Mouse (Mus musculus) midbrain, embryonic 10.5 days (tissue): ENCODE measurements at regions not wholly inside any gene's neighbourhood (a gene's known extent, or its start where the extent isn't known, plus 50 kb on each side); places are given as distances from the start of the nearest gene placed in this dataset.
A peak's percentile ranks its signal among the peaks of the same experiment; 100 is the strongest.

Experiments
- DNase-seq: peaks from one replicate; pipeline ENCODE4 v3.0.0-alpha.2; 2017; ENCODE audit warnings: low spot score
- H3K27ac ChIP-seq: fragments of 300-500 bp; sonication (generic); replicated peaks from 2 replicates; pipeline ENCODE4 v1.5.1; 2016; ENCODE audit warnings: mild to moderate bottlenecking
- H3K27me3 ChIP-seq: fragments of 300-500 bp; sonication (generic); 2 replicates; pipeline ENCODE4 v1.6.1; 2016; ENCODE audit warnings: low read depth, mild to moderate bottlenecking; ENCODE audit not compliant: poor library complexity, severe bottlenecking
- H3K36me3 ChIP-seq: fragments of 300-500 bp; sonication (generic); 2 replicates; pipeline ENCODE4 v1.6.1; 2016; ENCODE audit warnings: mild to moderate bottlenecking, moderate library complexity
- H3K4me1 ChIP-seq: fragments of 300-500 bp; sonication (generic); 2 replicates; pipeline ENCODE4 v1.6.1; 2016
- H3K4me3 ChIP-seq: fragments of 300-500 bp; sonication (generic); 2 replicates; pipeline ENCODE4 v1.5.1; 2016; ENCODE audit warnings: mild to moderate bottlenecking, moderate library complexity
- H3K9me3 ChIP-seq: fragments of 300-500 bp; sonication (generic); replicated peaks from 2 replicates; pipeline ENCODE4 v1.6.1; 2016; ENCODE audit warnings: mild to moderate bottlenecking
- WGBS: fragments of 180-500 bp; shearing (Covaris S2); methylation state at CpG from one replicate; pipeline ENCODE4 v1.1.7; 2016; 5-methylcytosine and 5-hydroxymethylcytosine counted together

- WGBS, result 87% methylated on average over 7 of the region's 7 CpGs
- Histone ChIP-seq H3K36me3 (no peaks in the 10 kb centered on the region), H3K9me3 (no peaks in the 10 kb centered on the region), H3K27ac (no peak overlapping the region; the same call in 1 of the 2 replicates), H3K4me1 (no peaks in the 10 kb centered on the region), H3K27me3 (no peaks in the 10 kb centered on the region), H3K4me3 (no peak overlapping the region)
- no peak for DNase-seq
Observed at GRCm38 (mm10) chr7:145094134-145094526, 113.8 kb downstream of the 1810010D01Rik start.

DNA sequence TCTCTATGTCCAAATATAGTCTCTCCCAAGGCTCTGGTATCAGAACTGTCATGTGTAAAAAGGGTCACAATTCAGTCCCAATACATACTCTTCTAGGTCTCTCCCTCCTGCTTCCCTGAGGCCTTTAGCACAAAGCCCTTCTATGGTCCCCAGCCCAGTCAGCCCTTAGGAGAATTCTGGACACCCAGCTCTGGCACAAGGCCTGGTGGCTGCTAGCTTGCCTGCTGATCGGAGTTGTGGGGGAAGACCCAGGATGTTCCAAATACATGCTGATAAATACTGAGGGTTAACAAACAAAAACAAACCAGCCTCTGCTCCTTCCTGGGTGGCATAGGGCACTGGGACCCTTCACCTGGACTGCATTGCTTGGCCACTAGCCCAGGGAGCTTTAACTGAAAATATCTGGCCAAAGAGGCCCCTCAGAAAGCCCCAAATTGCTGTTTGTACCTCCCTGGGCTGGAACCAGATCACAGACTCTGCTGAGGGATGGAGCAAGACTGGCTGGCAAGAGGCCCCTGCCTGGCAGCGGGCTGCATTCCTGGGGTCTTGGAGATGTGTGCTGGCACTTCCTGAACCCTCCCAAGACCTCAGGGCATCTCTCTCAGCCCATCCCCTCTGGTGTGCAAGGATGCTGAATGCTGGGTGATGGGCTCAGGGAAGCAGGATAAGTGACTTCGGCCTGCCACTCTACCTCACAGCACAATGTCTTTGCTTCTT is 114.3 kb downstream of the 1810010D01Rik start:
- no peaks in the 10 kb centered on the region for H3K9me3 ChIP-seq
- 87% methylated on average over 3 of the region's 3 CpGs for WGBS
- no peak for DNase-seq
- H3K4me3 ChIP-seq, result no peak overlapping the region
- no peaks in the 10 kb centered on the region for H3K4me1 ChIP-seq
- peak overlapping the region; percentile 42; the same call in 1 of the 2 replicates for H3K27ac ChIP-seq
- H3K27me3 ChIP-seq, result no peaks in the 10 kb centered on the region
- no peaks in the 10 kb centered on the region for H3K36me3 ChIP-seq

DNA sequence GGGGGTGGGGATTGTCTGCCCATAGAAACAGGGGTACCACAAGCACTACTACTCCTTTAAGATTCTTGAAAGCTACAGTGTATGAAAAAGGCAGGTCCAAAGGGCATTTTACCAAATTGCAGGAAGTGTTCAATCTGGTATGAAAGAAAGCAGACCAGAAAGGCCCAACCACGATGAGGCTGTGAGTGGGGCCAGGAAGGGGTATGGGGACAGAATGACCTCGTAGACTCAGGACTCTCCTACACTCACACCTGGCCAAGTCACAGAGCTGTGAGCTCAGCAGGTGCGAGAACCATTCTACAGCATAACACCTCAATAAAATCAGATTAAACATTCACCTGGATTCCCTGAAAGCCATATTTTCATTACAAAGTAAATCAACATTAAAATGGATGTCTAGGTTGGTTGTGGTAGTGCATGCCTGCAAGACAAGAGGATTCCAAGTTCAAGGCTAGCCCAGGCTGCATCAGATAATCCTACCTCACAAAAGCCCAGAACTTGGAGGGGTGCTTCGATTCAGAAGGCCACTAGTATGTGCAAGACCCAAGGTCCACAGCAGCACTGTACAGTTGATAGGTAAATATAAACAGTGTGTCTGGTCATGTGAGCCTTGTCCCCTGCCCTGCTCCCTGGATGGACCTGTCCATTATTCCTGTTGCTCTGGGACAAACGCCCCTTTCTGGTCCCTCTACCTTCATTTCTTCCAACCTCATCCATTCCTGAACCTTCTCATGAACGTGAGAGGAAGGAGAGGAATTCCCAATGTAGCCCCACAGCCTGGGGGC is 115.3 kb downstream of the 1810010D01Rik start:
- no peak overlapping the region for H3K4me3 ChIP-seq
- whole genome bisulfite sequencing, result 85% methylated on average over 6 of the region's 6 CpGs
- no peak for DNase-seq
- H3K27me3 ChIP-seq, result no peaks in the 10 kb centered on the region
- no peaks in the 10 kb centered on the region for H3K36me3 ChIP-seq
- H3K27ac ChIP-seq, result no peak overlapping the region
- no peaks in the 10 kb centered on the region for H3K9me3 ChIP-seq
- H3K4me1 ChIP-seq, result no peaks in the 10 kb centered on the region

DNA sequence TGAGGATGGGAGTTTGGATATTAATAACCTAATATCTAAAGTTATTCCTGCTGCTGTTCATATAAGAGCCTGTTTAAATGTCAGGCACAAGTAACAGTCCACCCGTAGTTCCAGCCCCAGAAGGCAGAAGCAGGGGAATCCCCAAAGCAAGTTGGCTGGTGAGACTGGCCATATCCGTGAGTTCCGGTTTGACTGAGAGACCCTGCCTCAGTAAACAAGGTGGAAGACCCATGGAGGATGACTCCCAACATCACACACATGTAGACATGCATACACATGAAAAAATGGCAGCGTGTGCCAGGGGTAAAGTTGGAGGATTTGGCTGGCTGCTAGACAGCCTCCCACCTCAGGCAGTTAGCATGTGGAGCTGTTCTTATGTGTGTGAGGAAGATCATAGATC is 117.1 kb downstream of the 1810010D01Rik start:
- no peaks in the 10 kb centered on the region for H3K9me3 ChIP-seq
- H3K4me1 ChIP-seq, result no peaks in the 10 kb centered on the region
- 91% methylated on average over 4 of the region's 4 CpGs for WGBS
- DNase-seq, result no peak
- H3K4me3 ChIP-seq, result no peak overlapping the region
- H3K27me3 ChIP-seq, result no peaks in the 10 kb centered on the region
- H3K36me3 ChIP-seq, result no peaks in the 10 kb centered on the region
- H3K27ac ChIP-seq, result no peak overlapping the region

- Histone ChIP-seq H3K27me3 (no peaks in the 10 kb centered on the region), H3K4me3 (no peak overlapping the region), H3K4me1 (no peaks in the 10 kb centered on the region), H3K36me3 (no peaks in the 10 kb centered on the region), H3K27ac (no peak overlapping the region), H3K9me3 (0 out of 2 replicates have a peak, but pooled peaks cover 6% of the 10 kb centered on the region)
- DNase-seq, result no peak
- 86% methylated on average over 3 of the region's 3 CpGs for WGBS
Observed at GRCm38 (mm10) chr7:145089315-145089721, 118.6 kb downstream of the 1810010D01Rik start.

- 86% methylated on average over 3 of the region's 3 CpGs for WGBS
- Histone ChIP-seq H3K9me3 (0 out of 2 replicates have a peak, but pooled peaks cover 6% of the 10 kb centered on the region), H3K36me3 (no peaks in the 10 kb centered on the region), H3K4me3 (no peak overlapping the region), H3K27me3 (no peaks in the 10 kb centered on the region), H3K4me1 (no peaks in the 10 kb centered on the region), H3K27ac (no peak overlapping the region)
- no peak for DNase-seq
Observed at GRCm38 (mm10) chr7:145088655-145089054, 119.3 kb downstream of the 1810010D01Rik start.

DNA sequence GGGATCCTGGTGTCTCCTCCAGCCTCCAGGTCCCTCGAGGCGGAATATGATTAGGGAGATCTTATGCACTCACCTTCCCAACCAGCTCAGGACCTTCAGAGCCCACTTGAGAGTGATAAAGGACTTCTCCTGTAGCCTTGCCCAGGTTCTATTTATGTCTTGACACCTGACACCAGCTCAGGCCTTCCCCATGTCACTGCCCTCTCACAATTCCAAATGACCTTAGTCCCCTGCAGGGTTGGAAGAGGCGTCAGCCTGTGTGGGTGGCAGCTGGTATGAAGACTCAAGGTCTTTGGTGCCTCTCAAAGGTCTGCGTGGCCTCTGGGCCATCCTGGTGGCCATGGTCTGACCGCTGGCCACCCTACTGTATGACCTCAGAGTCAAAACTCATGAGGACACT is 120.1 kb downstream of the 1810010D01Rik start:
- no peaks in the 10 kb centered on the region for H3K36me3 ChIP-seq
- no peak overlapping the region for H3K4me3 ChIP-seq
- DNase-seq, result no peak
- H3K27ac ChIP-seq, result no peak overlapping the region
- 0 out of 2 replicates have a peak, but pooled peaks cover 6% of the 10 kb centered on the region for H3K9me3 ChIP-seq
- WGBS, result 84% methylated on average over 5 of the region's 5 CpGs
- H3K27me3 ChIP-seq, result no peaks in the 10 kb centered on the region
- no peaks in the 10 kb centered on the region for H3K4me1 ChIP-seq

GRCm38 (mm10) chr7:145082917-145083752 is 124.8 kb downstream of the 1810010D01Rik start:
- DNase-seq, result no peak

DNA sequence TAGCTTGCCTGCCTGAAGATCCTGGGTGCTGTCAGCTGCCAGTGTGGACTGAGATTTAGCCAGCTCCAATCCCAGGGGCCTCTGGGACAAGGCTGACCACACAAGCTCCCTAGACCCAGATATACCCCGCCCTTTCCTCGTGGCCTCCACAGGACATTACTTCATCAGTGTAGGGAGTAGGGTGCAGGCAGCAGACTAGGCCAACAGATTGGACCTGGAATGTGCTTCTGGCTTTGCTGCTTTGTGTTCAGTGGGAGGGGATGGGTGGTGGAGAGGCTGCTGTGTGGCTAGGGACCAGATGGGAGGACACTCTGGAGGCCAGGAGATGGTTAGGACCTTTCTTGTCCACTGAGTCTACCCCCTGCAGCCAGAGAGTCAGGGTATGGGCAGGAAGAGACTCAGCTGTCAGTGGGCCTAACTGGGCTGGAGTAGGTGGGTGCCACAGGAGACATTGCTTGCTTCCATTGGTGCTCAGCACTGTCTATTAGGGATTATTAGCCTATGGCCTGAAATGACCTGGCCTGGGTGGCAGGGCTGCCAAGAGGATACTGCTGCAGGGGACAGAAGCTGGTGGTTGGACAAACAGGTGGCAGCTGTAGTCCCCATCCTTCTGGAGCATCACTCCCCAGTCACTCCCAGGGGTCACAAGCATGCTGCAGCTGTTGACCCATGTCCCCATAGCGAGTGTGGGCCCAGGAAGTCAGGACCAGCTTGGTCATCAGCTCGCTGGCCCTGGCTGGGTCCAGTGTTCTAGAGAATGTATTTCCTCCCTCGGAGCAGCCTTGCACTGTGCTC is 132.5 kb upstream of the Ccnd1 start:
- Histone ChIP-seq H3K36me3 (no peaks in the 10 kb centered on the region), H3K27ac (no peak overlapping the region), H3K9me3 (no peaks in the 10 kb centered on the region), H3K27me3 (no peaks in the 10 kb centered on the region), H3K4me3 (no peak overlapping the region), H3K4me1 (0 out of 2 replicates have a peak, but pooled peaks cover 4% of the 10 kb centered on the region)
- WGBS, result 83% methylated on average over 5 of the region's 5 CpGs
- DNase-seq, result no peak

More at GRCm38 (mm10) chr7:145082917-145083752, 124.8 kb downstream of the 1810010D01Rik start:
- Histone ChIP-seq H3K4me3 (no peak overlapping the region), H3K9me3 (0 out of 2 replicates have a peak, but pooled peaks cover 6% of the 10 kb centered on the region), H3K4me1 (peaks cover 6% of the 10 kb centered on the region; the same call in 1 of the 2 replicates), H3K27me3 (no peaks in the 10 kb centered on the region), H3K27ac (no peak overlapping the region), H3K36me3 (no peaks in the 10 kb centered on the region)
- WGBS, result 80% methylated on average over 9 of the region's 9 CpGs

- DNase-seq, result no peak
- Histone ChIP-seq H3K36me3 (no peaks in the 10 kb centered on the region), H3K4me1 (0 out of 2 replicates have a peak, but pooled peaks cover 5% of the 10 kb centered on the region), H3K27me3 (no peaks in the 10 kb centered on the region), H3K27ac (no peak overlapping the region), H3K4me3 (no peak overlapping the region), H3K9me3 (no peaks in the 10 kb centered on the region)
- WGBS, result 63% methylated on average over 2 of the region's 2 CpGs
Observed at GRCm38 (mm10) chr7:145071533-145071932, 131.8 kb upstream of the Ccnd1 start.

GRCm38 (mm10) chr7:145067366-145067765 is 127.6 kb upstream of the Ccnd1 start:
- H3K36me3 ChIP-seq, result no peaks in the 10 kb centered on the region
- H3K4me3 ChIP-seq, result no peak overlapping the region
- 0 out of 2 replicates have a peak, but pooled peaks cover 5% of the 10 kb centered on the region for H3K4me1 ChIP-seq
- no peak for DNase-seq
- 64% methylated on average over 3 of the region's 3 CpGs for WGBS
- no peaks in the 10 kb centered on the region for H3K27me3 ChIP-seq
- H3K9me3 ChIP-seq, result no peaks in the 10 kb centered on the region
- H3K27ac ChIP-seq, result peak overlapping the region; percentile 40; the same call in 1 of the 2 replicates

- Histone ChIP-seq H3K36me3 (no peaks in the 10 kb centered on the region), H3K4me3 (no peak overlapping the region), H3K4me1 (no peaks in the 10 kb centered on the region), H3K27ac (no peak overlapping the region), H3K9me3 (no peaks in the 10 kb centered on the region; the same call in 1 of the 2 replicates), H3K27me3 (no peaks in the 10 kb centered on the region)
- DNase-seq, result no peak
- 72% methylated on average over 7 of the region's 7 CpGs for WGBS
Observed at GRCm38 (mm10) chr7:145056320-145056719, 116.6 kb upstream of the Ccnd1 start.
